Mouse (Mus musculus) ES-E14 (cell line): ENCODE measurements around the gene Abcc6.

Experiments used
- CHD2 ChIP-seq: IDR thresholded peaks from 2 replicates; pipeline ENCODE4 v1.6.1; 2014; ENCODE audit warnings: mild to moderate bottlenecking, low read depth, low read length, inconsistent platforms
- HCFC1 ChIP-seq: IDR thresholded peaks from 2 replicates; pipeline ENCODE4 v1.6.1; 2012; ENCODE audit warnings: low read length, inconsistent platforms, borderline replicate concordance; ENCODE audit not compliant: insufficient read depth
- MAFK ChIP-seq: IDR thresholded peaks from 2 replicates; pipeline ENCODE4 v1.6.1; 2014; ENCODE audit warnings: mild to moderate bottlenecking, low read depth, low read length, inconsistent platforms; ENCODE audit not compliant: insufficient read depth
- ZC3H11A ChIP-seq: IDR thresholded peaks from 2 replicates; pipeline ENCODE4 v1.6.1; 2012; ENCODE audit warnings: low read depth, mild to moderate bottlenecking, inconsistent platforms, low read length, borderline replicate concordance
- ZNF384 ChIP-seq: IDR thresholded peaks from 2 replicates; pipeline ENCODE4 v1.6.1; 2012; ENCODE audit warnings: low read depth, low read length, inconsistent platforms

DNA sequence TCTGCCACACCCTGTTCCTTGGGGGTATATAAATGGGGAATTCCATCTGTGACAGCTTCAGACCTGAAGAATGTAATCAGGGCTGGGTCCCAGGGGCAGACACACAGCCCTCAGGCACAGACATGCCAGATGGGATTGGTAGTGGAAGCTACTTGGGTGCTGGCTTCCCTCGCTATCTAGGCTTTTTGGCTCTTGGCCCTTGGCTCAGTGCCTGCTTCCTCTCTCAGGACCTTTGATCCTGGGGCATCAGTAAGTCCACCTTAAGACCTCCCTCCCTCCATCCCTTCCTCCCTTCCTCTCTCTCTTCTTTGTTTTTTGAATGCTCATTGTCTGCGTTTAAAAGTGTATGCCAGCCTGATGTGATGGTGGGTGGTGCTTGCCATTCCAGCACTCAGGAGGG is 90.3 kb downstream of the Abcc6 start:
- TF ChIP-seq ZNF384 (no peak), CHD2 (no peak), HCFC1 (no peak), MAFK (no peak), ZC3H11A (no peak)
